Mouse (Mus musculus) thymus, adult 2 months (tissue): ENCODE data around the gene Arfip1. TPM values are rescaled to one million over a fixed set of nuclear protein-coding genes. Genes with fewer than 3 reads are reported as not detected.

Experiments
- DNase-seq: peaks from one replicate; pipeline ENCODE4 v3.0.0; 2021
- H3K27ac ChIP-seq: fragments of 200-500 bp; 2 replicates; pipeline ENCODE4 v1.5.1; 2012; ENCODE audit warnings: low read length, control low read depth; ENCODE audit not compliant: control insufficient read depth, insufficient read depth
- H3K27me3 ChIP-seq: fragments of 200-500 bp; 2 replicates; pipeline ENCODE4 v1.6.1; 2012; ENCODE audit warnings: mild to moderate bottlenecking, low read length, moderate library complexity, mixed read lengths; ENCODE audit not compliant: control insufficient read depth, insufficient read depth
- H3K36me3 ChIP-seq: fragments of 200-500 bp; 2 replicates; pipeline ENCODE4 v1.6.1; 2012; ENCODE audit warnings: mild to moderate bottlenecking, low read length, moderate library complexity; ENCODE audit not compliant: control insufficient read depth, insufficient read depth
- H3K4me1 ChIP-seq: fragments of 200-500 bp; replicated peaks from 2 replicates; pipeline ENCODE4 v1.6.1; 2012; ENCODE audit warnings: low read length; ENCODE audit not compliant: control insufficient read depth, insufficient read depth
- H3K4me3 ChIP-seq: fragments of 200-500 bp; 2 replicates; pipeline ENCODE4 v1.5.1; 2012; ENCODE audit warnings: mild to moderate bottlenecking, low read length, control low read depth, moderate library complexity; ENCODE audit not compliant: control insufficient read depth, insufficient read depth
- CTCF ChIP-seq: fragments of 200-500 bp; IDR thresholded peaks from 2 replicates; pipeline ENCODE4 v1.5.1; 2012; ENCODE audit warnings: mild to moderate bottlenecking, control low read depth, low read length, moderate library complexity, borderline replicate concordance; ENCODE audit not compliant: control insufficient read depth, poor library complexity, insufficient read depth; ENCODE audit errors: extremely low read depth
- POLR2A ChIP-seq: fragments of 200-500 bp; IDR thresholded peaks from 2 replicates; pipeline ENCODE4 v1.6.1; 2012; ENCODE audit warnings: mild to moderate bottlenecking, low read length, control low read depth, moderate library complexity; ENCODE audit not compliant: control insufficient read depth, poor library complexity, insufficient read depth; ENCODE audit errors: extremely low read depth
- WGBS: fragments of 180-500 bp; shearing (Covaris S2); methylation state at CpG from one replicate; pipeline ENCODE4 v1.1.7; 2018; 5-methylcytosine and 5-hydroxymethylcytosine counted together
- polyA plus RNA-seq: library from polyadenylated mRNA; depleted of rRNA; stranded (reverse); fragments of >200 nt; gene quantifications from 2 replicates; pipeline ENCODE4 v1.2.3, GENCODE M21; 2012

Gene Arfip1
- polyA plus RNA-seq, 1 experiment: 10.1 TPM

DNA sequence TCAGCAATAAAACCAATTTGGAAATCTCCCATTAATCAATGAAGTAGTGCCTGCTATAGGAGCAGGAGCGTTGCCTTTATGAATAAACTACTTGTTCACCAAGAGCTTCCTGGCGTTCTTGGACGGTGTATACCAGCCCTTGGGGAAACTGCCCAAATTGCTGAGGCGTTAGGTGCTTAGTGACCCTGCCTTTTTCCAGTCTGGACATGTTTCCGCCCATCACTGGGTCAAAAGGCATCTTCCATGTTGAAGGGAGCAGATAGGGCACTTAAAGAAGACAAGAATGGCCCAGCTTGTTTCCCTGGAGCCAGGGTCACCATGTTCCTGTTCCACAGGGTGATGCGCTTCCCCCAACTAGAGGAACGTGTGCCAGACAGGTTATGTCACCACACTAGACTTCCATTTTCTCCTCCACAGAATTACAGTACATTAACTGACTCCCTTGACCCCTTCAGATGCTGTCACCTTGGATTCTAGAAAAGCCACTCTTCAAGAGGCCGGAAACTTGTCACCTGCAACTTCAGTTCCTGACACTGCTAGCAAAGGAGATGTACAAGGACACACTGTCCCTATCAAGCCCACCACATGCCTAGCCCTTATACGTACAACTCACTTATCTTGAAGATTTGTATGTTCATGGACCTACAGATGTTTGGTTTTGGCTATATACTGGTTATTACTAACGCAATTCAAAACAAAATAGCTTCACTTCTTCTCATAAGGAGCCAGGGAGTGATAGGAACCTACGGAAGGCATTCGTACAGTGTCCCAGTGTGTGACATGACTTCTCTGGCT, 107.2 kb downstream of the Arfip1 start:
- Histone ChIP-seq H3K27me3 (peaks cover 6% of the 10 kb centered on the region; the same call in 1 of the 2 replicates), H3K4me3 (no peak overlapping the region), H3K36me3 (no peaks in the 10 kb centered on the region), H3K27ac (no peak overlapping the region), H3K4me1 (no peaks in the 10 kb centered on the region)
- 94% methylated on average over 12 of the region's 12 CpGs for WGBS
- TF ChIP-seq POLR2A: no peak
- no peak for TF ChIP-seq CTCF
- no peak for DNase-seq

- peaks cover 2% of the 10 kb centered on the region; the same call in 1 of the 2 replicates for H3K27me3 ChIP-seq
- no peak overlapping the region for H3K27ac ChIP-seq
- H3K4me3 ChIP-seq: no peak overlapping the region
- 88% methylated on average over 6 of the region's 6 CpGs for WGBS
- no peaks in the 10 kb centered on the region for H3K4me1 ChIP-seq
- H3K36me3 ChIP-seq: no peaks in the 10 kb centered on the region
- TF ChIP-seq CTCF (no peak), POLR2A (no peak)
- no peak for DNase-seq
Observed at GRCm38 (mm10) chr3:84474398-84474797, 108.0 kb downstream of the Arfip1 start.

- Histone ChIP-seq H3K4me1 (no peaks in the 10 kb centered on the region), H3K27me3 (no peaks in the 10 kb centered on the region), H3K27ac (no peak overlapping the region), H3K36me3 (no peaks in the 10 kb centered on the region), H3K4me3 (no peak overlapping the region)
- no peak for TF ChIP-seq POLR2A
- TF ChIP-seq CTCF: no peak
- WGBS: 92% methylated on average over 5 of the region's 5 CpGs
- DNase-seq: no peak
Observed at GRCm38 (mm10) chr3:84472955-84473354, 109.5 kb downstream of the Arfip1 start.

GRCm38 (mm10) chr3:84472527-84472926, 109.9 kb downstream of the Arfip1 start:
- 88% methylated on average over 3 of the region's 3 CpGs for WGBS
- no peaks in the 10 kb centered on the region for H3K36me3 ChIP-seq
- H3K4me1 ChIP-seq: no peaks in the 10 kb centered on the region
- no peak overlapping the region for H3K27ac ChIP-seq
- H3K27me3 ChIP-seq: no peaks in the 10 kb centered on the region
- DNase-seq: no peak
- TF ChIP-seq CTCF (no peak), POLR2A (no peak)
- H3K4me3 ChIP-seq: no peak overlapping the region

- TF ChIP-seq CTCF: no peak
- TF ChIP-seq POLR2A: no peak
- no peaks in the 10 kb centered on the region for H3K4me1 ChIP-seq
- no peak overlapping the region for H3K27ac ChIP-seq
- H3K4me3 ChIP-seq: no peak overlapping the region
- no peaks in the 10 kb centered on the region for H3K36me3 ChIP-seq
- no peak for DNase-seq
- H3K27me3 ChIP-seq: no peaks in the 10 kb centered on the region
- 94% methylated on average over 4 of the region's 4 CpGs for WGBS
Observed at GRCm38 (mm10) chr3:84471146-84471545, 111.3 kb downstream of the Arfip1 start.

DNA sequence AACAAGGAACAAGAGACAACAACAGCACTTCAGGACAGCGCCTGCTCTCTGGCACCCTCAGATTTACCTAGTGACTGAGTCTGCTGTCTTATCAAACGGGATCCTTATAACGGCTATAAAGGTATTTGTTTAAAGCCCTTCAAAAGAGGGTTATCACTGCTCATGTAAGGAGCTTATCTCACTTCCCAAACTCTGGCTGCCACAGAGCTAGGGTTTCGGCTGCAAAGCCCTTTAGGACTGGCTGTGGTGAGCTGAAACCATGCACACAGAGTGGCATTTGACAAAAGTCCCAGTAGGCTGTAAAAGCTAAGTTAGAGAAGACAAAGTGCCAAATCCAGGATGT, 114.3 kb downstream of the Arfip1 start:
- no peak overlapping the region for H3K4me3 ChIP-seq
- H3K27me3 ChIP-seq: no peaks in the 10 kb centered on the region
- no peak for DNase-seq
- H3K27ac ChIP-seq: no peak overlapping the region
- no peaks in the 10 kb centered on the region for H3K4me1 ChIP-seq
- WGBS: 93% methylated on average over 4 of the region's 4 CpGs
- no peak for TF ChIP-seq POLR2A
- H3K36me3 ChIP-seq: no peaks in the 10 kb centered on the region

- Histone ChIP-seq H3K4me3 (no peak overlapping the region), H3K4me1 (no peaks in the 10 kb centered on the region), H3K27ac (no peak overlapping the region), H3K27me3 (no peaks in the 10 kb centered on the region), H3K36me3 (no peaks in the 10 kb centered on the region)
- TF ChIP-seq CTCF (no peak), POLR2A (no peak)
- DNase-seq: no peak
- 71% methylated on average over 10 of the region's 10 CpGs for WGBS
Observed at GRCm38 (mm10) chr3:84467419-84468110, 114.9 kb downstream of the Arfip1 start.
